Mouse (Mus musculus) erythroblast, embryonic 14.5 days (primary cell): ENCODE data around the gene Cdv3. TPM values are rescaled to one million over a fixed set of nuclear protein-coding genes. Genes with fewer than 3 reads are reported as not detected.
A peak's percentile ranks its signal among the peaks of the same experiment; 100 is the strongest.

Experiments used
- H3K27me3 ChIP-seq: 2 replicates; pipeline ENCODE4 v1.6.1; 2012; ENCODE audit warnings: inconsistent platforms; ENCODE audit not compliant: control insufficient read depth
- H3K36me3 ChIP-seq: 2 replicates; pipeline ENCODE4 v1.6.1; 2012; ENCODE audit warnings: mild to moderate bottlenecking, inconsistent platforms; ENCODE audit not compliant: control insufficient read depth
- H3K4me1 ChIP-seq: 2 replicates; pipeline ENCODE4 v1.6.1; 2012; ENCODE audit warnings: inconsistent platforms; ENCODE audit not compliant: control insufficient read depth
- H3K4me3 ChIP-seq: replicated peaks from 2 replicates; pipeline ENCODE3; 2012; ENCODE audit warnings: moderate library complexity, mild to moderate bottlenecking, inconsistent platforms
- H3K9me3 ChIP-seq: 2 replicates; pipeline ENCODE4 v1.6.1; 2012; ENCODE audit warnings: low read length, inconsistent platforms, mixed read lengths; ENCODE audit not compliant: control insufficient read depth
- GATA1 ChIP-seq: IDR thresholded peaks from 2 replicates; pipeline ENCODE4 v1.6.1; 2012; ENCODE audit warnings: low read length, inconsistent platforms, mixed read lengths
- TAL1 ChIP-seq: IDR thresholded peaks from 3 replicates; pipeline ENCODE4 v1.6.1; 2012; ENCODE audit warnings: low read length, inconsistent platforms, mixed read lengths
- polyA plus RNA-seq: library from polyadenylated mRNA; stranded (reverse); fragments of >175 nt; gene quantifications from 2 replicates; pipeline ENCODE4 v1.2.3, GENCODE M21; 2012

Gene Cdv3
- 6.3 and 8.8 TPM in 2 replicates for polyA plus RNA-seq

DNA sequence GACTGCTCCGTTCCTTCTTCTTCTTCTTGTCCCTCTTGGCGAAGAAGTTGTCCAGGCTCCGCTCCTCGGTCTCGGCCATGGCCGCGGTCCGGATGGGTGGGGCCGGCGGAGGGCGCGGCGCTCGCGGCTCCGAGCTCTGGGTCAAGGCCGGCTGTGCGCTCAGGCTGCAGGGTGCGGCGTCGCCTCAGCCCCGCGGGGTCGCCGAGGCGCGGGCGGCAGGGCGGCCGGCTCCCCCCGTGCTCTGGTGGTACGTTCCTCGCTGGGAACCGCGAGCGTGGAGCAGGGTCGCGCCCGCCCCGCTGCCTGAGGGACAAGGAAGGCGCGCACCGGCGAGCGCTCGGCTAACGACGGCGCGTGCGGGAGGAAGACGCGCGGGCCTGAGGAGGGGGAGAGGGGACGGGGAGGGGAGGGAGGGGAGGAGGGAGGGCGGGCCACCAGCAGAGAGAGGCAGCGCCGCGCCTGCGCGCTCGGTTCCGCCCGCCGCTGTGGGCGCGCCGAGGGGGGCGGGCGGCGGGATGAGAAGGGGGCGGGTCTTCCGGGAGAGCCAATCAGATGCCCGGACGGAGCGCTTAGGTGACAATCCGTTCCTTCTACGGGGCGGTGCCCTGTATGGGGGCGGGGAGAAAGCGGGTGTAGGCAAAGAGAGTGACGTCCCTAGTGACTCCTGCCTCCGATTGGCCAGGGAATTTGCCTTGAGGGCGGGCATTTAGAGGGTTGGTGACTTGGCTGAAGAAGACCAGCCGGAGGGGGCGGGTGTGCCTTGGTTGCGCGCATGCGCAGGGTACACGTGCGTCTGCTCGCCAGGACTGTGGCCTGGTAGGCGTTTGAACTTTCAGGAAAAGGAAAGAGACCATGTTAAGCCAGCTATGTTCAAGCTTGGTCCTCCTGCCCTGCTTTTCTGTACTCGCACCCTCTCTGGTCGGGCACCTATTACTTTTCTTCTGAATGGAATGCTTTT, at the start of gene Cdv3:
Gene Cdv3 (minus strand): TSS at position 551 of the 958 bp plus-strand sequence.
- no peak for TF ChIP-seq GATA1
- TF ChIP-seq TAL1 = no peak
- H3K36me3 ChIP-seq = peaks cover 31% of the 10 kb centered on the region
- peak within 1 kb of the TSS; percentile 83 for H3K4me3 ChIP-seq
- H3K9me3 ChIP-seq = no peaks in the 10 kb centered on the region; the same call in 1 of the 2 replicates
- H3K27me3 ChIP-seq = no peaks in the 10 kb centered on the region
- H3K4me1 ChIP-seq = peaks cover 46% of the 10 kb centered on the region

DNA sequence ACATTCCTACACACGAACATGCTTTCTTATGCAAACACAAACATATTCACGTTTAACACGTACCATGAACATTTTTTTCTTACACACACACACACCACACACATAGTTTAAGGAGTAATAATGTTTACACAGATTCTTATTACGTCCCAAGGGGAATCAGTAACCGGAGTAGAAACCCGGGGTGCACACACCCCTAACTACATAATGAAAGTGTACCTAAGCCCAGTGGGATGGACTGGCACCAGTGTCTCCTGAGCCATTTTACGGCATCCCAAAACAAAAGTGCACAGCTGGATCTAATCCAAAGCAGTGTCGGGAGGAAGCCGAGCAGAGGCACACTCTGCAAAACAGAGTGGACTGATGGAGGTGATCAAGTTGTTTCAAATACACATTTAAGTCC, 47.8 kb upstream of the Cdv3 start:
- no peaks in the 10 kb centered on the region for H3K4me1 ChIP-seq
- no peak for TF ChIP-seq TAL1
- no peak for TF ChIP-seq GATA1
- no peak overlapping the region for H3K4me3 ChIP-seq
- H3K27me3 ChIP-seq = no peaks in the 10 kb centered on the region
- no peaks in the 10 kb centered on the region for H3K9me3 ChIP-seq
- no peaks in the 10 kb centered on the region for H3K36me3 ChIP-seq

DNA sequence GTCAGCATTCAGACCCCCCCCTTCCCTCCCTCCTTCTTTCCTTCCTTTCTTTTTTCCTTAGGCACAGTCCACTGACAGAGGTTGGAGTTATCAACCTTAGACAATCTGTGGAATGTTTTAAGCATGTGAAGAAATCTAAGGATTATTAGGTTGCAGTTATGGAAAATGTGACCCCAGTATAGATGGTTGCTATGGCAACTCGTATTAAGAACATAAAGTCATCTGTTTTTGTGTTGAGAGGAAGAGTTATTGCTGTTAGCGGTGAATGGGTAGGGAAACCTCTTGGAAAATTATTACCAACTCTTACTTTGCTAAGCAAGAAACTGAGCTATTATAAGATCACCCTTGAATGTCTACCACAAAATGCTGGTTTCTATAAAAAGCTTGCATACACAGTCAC, 43.5 kb upstream of the Cdv3 start:
- Histone ChIP-seq H3K4me3 (no peak overlapping the region), H3K9me3 (no peaks in the 10 kb centered on the region), H3K27me3 (no peaks in the 10 kb centered on the region), H3K4me1 (no peaks in the 10 kb centered on the region), H3K36me3 (no peaks in the 10 kb centered on the region)
- no peak for TF ChIP-seq TAL1
- no peak for TF ChIP-seq GATA1

DNA sequence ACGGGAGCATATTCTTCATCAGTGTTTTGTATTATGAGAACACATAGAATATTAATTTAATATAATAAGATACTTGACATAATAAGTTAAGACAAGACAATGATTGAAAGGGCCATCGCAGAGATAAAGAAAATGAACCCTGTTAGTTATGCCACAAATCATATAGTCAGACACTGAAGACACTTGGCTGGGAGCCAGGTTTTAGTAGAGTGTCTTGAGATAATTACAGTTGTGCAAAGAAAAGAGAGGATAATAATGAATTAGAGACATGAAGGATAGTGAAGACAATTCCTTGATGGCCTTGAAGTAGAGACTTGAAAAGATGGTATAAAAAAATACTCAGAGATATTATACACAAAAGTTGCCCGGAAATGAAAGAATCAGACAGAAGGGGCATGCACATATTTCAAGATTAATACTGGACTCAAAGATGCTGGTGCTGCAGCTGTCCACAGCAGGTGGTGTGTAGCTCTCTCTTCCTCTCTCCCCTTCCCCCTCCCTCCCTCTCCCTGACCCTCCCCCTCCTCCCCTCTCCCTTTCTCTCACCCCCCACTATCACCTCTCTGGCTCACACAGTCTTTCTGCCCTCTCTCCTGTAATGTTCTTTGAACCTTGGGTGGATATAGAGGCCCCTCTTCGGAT, 42.6 kb upstream of the Cdv3 start:
- Histone ChIP-seq H3K27me3 (no peaks in the 10 kb centered on the region), H3K4me3 (no peak overlapping the region), H3K36me3 (no peaks in the 10 kb centered on the region), H3K9me3 (no peaks in the 10 kb centered on the region), H3K4me1 (no peaks in the 10 kb centered on the region)
- no peak for TF ChIP-seq GATA1

DNA sequence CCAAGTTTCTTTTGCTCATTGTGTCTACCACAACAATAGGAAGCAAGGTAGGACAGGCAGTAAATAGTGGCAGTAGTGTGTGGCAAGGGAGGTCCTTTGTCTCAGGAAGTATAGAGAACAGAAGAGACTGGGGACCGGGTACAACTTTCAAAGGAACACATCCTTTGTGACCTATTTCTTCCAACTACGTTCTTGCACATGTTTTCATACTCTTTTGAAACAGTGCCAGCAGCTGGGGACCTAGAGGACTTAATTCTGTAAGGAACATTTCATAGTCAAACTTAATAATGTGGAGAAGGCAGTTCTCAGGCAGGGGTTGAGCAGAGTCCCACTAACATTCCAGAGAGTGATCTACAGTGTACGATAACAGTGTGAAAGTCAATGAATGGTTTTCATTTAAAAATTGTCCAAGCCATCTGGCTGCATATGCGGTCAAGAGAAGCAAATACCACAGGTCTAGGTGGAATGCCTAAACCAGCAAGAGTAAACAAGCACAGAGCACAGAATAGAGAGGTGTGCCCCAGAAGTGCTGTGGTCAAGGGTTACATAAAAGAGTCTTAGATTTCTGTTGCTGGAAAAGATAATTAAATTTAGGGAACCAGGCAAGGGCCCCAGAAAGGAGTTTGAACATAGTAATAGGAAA, 37.8 kb upstream of the Cdv3 start:
- H3K27me3 ChIP-seq = no peaks in the 10 kb centered on the region
- no peaks in the 10 kb centered on the region for H3K4me1 ChIP-seq
- no peak for TF ChIP-seq TAL1
- TF ChIP-seq GATA1 = no peak
- H3K36me3 ChIP-seq = no peaks in the 10 kb centered on the region
- no peak overlapping the region for H3K4me3 ChIP-seq
- peaks cover 4% of the 10 kb centered on the region; the same call in 1 of the 2 replicates for H3K9me3 ChIP-seq

DNA sequence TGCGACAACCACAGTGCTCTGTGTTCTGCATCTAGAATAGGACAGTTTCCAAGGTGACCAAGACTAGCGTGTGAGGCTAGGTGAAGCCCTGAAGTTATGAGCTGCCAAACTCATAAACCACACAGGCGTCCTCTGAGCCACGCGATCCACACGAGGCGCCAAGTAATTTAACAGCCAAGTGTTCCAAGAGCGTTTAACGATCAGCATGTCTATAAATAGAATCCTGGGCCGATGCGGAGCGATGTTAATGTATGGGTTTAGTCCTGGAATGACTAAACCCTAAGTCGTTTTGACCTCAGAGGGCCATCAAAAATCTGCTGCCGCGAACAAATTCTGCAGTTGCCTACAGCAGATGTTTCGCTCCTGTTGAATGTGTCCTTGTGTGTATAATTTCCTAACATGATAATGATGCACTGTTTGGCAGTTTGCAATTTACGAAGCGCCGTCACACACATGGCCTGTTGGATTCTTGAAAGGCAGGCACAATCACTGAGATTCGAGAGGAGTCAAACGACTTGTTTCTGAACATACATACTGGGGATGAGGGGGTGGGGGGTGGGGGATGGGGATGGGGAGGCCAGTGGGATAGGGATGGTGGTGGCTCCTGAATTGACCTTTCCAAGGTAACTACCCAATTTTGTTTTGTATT, 33.0 kb upstream of the Cdv3 start:
- Histone ChIP-seq H3K9me3 (peaks cover 10% of the 10 kb centered on the region; the same call in 1 of the 2 replicates), H3K27me3 (no peaks in the 10 kb centered on the region), H3K4me1 (no peaks in the 10 kb centered on the region), H3K36me3 (no peaks in the 10 kb centered on the region), H3K4me3 (no peak overlapping the region)
- TF ChIP-seq GATA1 (no peak), TAL1 (no peak)

DNA sequence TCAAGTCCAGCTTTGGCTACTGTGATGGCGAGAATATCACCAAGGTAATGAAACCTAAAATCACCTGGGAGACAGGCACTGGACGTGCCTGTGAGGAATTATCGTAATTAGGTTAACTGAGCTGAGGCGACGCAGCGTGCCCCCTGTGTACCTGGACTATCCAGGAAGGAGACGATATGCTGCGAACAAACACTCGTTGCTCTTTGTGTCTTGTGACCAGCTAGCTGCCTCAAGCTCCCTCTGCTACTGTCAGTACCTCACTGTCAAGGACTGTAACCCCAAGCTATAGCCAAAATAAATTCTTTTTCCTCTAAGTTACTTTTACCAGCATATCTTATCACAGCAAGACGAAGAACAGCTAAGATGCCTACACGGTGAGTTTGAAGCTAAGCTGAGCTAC, 27.6 kb upstream of the Cdv3 start:
- Histone ChIP-seq H3K4me3 (no peak overlapping the region), H3K36me3 (no peaks in the 10 kb centered on the region), H3K27me3 (no peaks in the 10 kb centered on the region), H3K4me1 (no peaks in the 10 kb centered on the region), H3K9me3 (peaks cover 5% of the 10 kb centered on the region; the same call in 1 of the 2 replicates)
- TF ChIP-seq TAL1 (no peak), GATA1 (no peak)

DNA sequence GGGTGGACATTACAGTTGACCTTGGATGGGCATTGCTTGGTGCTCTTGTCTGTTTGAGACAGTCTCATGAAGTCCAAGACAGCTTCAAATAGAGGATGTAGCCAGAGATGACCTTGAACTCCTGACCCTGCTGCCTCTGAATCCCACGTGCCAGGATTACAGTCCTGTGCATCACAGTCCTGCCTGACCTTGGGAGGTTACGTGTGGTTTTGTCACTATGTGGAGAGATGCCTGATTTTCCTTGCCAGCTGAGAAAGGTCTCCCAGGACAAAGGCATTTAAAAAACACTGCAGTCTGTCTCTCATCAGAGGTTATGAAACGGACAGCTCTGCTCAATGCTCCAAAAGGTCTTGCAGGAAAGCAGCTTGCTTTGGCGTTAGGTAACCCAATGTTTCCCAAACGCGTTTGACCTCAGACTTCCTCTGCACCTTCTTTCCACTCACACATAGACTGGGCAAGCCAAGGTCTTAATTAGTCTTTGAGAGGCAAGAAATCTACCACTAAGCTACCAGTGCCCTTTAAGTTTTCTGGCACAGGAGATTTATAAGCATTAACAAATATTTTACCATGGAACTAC, 26.2 kb upstream of the Cdv3 start:
- H3K27me3 ChIP-seq = no peaks in the 10 kb centered on the region
- H3K4me3 ChIP-seq = no peak overlapping the region
- TF ChIP-seq TAL1 = no peak
- H3K36me3 ChIP-seq = no peaks in the 10 kb centered on the region
- H3K4me1 ChIP-seq = no peaks in the 10 kb centered on the region
- H3K9me3 ChIP-seq = peaks cover 3% of the 10 kb centered on the region; the same call in 1 of the 2 replicates
